ENCODE assay signal across 28 mouse cellular contexts in the genomic region with DNA sequence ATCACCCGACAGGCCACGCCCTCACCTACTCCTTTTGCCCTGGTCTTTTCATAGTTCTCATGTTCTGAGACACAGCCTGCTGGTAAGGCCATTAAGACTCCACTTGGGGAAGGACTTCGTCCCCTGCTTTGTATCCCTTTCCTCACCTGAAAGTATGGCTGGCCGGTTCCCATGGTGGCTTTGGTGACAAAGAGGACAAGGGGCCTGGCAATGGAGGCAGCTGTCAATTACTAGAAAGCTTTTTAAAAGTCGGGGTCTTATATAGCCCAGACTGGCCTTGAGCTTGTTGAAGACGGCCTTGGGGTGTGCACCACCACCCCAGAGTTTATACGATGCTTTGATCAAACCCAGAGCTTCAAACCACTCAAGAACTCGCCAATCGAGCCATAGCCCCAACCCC. TPM values are rescaled to one million over a fixed set of nuclear protein-coding genes. Genes with fewer than 3 reads are reported as not detected.
"Had no signal": no experiment of that assay in that cellular context is flagged by ENCODE, and none has a peak within 500 bp of the region (broad histone marks: within the 10 kb centered on the region; RNA-seq: fewer than 3 reads in every experiment).

No protein-coding gene starts in this region.

- H3K4me1 ChIP-seq: embryonic facial prominence, embryonic 12.5 days had no signal

- H3K9me3 ChIP-seq: embryonic facial prominence, embryonic 10.5 days; embryonic facial prominence, embryonic 12.5 days; embryonic facial prominence, embryonic 13.5 days; embryonic facial prominence, embryonic 15.5 days; forebrain, embryonic 10.5 days; forebrain, embryonic 13.5 days; forebrain, embryonic 15.5 days had no signal

- H3K4me3 ChIP-seq: embryonic facial prominence, embryonic 10.5 days; embryonic facial prominence, embryonic 12.5 days; embryonic facial prominence, embryonic 13.5 days; embryonic facial prominence, embryonic 15.5 days; erythroblast, embryonic 14.5 days; forebrain, embryonic 10.5 days; forebrain, embryonic 12.5 days; forebrain, embryonic 13.5 days; forebrain, embryonic 15.5 days; gastrocnemius, adult 2 months; heart, adult 2 months had no signal

- H3K9ac ChIP-seq: embryonic facial prominence, embryonic 12.5 days; embryonic facial prominence, embryonic 13.5 days; embryonic facial prominence, embryonic 15.5 days; forebrain, embryonic 12.5 days; forebrain, embryonic 13.5 days; forebrain, embryonic 15.5 days; forebrain, postnatal 0 days had no signal

- H3K36me3 ChIP-seq: embryonic facial prominence, embryonic 10.5 days; embryonic facial prominence, embryonic 12.5 days; embryonic facial prominence, embryonic 13.5 days; embryonic facial prominence, embryonic 15.5 days; forebrain, embryonic 10.5 days; forebrain, embryonic 12.5 days; forebrain, embryonic 15.5 days had no signal

- ATAC-seq: forebrain, embryonic 13.5 days; forebrain, embryonic 14.5 days; forebrain, embryonic 15.5 days; forebrain, embryonic 16.5 days; forebrain, postnatal 0 days had no signal

- H3K4me2 ChIP-seq: embryonic facial prominence, embryonic 12.5 days; embryonic facial prominence, embryonic 13.5 days; embryonic facial prominence, embryonic 15.5 days; forebrain, embryonic 12.5 days; forebrain, embryonic 13.5 days; forebrain, embryonic 15.5 days had no signal

- H3K27me3 ChIP-seq: embryonic facial prominence, embryonic 12.5 days; embryonic facial prominence, embryonic 13.5 days; embryonic facial prominence, embryonic 15.5 days; forebrain, embryonic 13.5 days; forebrain, embryonic 15.5 days had no signal

- DNase-seq: cerebellum, adult 2 months; cerebellum, adult 8-10 months; cerebellum, adult 9-10 months; cerebellum, adult 9-11 months; cerebellum, postnatal 10 days; cerebellum, postnatal 14 days; cerebellum, postnatal 25 days; cerebellum, postnatal 36 days; embryo, embryonic 11 days; forebrain, postnatal 0 days; gastrocnemius, adult 2 months; gastrocnemius, postnatal 10 days; gastrocnemius, postnatal 14 days; gastrocnemius, postnatal 25 days; gastrocnemius, postnatal 36 days; heart, adult 2 months had no signal

- H3K27ac ChIP-seq: embryonic facial prominence, embryonic 10.5 days; embryonic facial prominence, embryonic 12.5 days; embryonic facial prominence, embryonic 13.5 days; embryonic facial prominence, embryonic 15.5 days; forebrain, embryonic 12.5 days; forebrain, embryonic 13.5 days; forebrain, embryonic 15.5 days; gastrocnemius, adult 2 months; heart, adult 2 months had no signal

RNA-seq across cellular contexts. Expression of gene Rph3al, which starts 39.7 kb away (rescaled TPM):
- total RNA-seq: granulocyte monocyte progenitor cell, adult 5-6 weeks had no signal
- polyA plus RNA-seq: erythroblast, embryonic 14.5 days had no signal
